Mouse (Mus musculus): ENCODE data around the gene Fbxl17. TPM values are rescaled to one million over a fixed set of nuclear protein-coding genes. Genes with fewer than 3 reads are reported as not detected.

Gene Fbxl17
- total and polyA plus RNA-seq, 2 experiments from 2014 or later = 11.4 to 26.3 TPM

DNA sequence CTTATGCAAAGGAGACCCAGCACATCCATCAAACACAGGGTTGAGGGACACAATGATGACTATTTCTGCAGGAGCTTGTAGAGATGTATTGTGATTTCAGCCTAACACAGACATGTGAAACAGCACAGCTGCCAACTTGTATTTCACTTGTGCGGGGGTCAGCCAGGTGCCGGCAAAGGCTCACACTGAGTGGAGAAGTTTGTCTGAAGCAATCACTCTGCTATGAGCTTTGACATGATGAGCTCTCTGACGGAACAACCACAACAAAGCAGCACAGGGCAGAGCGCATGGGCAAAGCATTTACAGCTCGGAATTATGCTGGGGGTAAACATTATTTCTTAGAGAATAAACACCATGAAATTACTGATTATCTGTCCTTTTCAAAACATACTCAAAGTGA lies 328.6 kb downstream of the Fbxl17 start:
- no peak for TF ChIP-seq EP300 (IDR thresholded peaks at IDR 0.05; ENCODE audit: low read depth)
- no peak for TF ChIP-seq CTCF (IDR thresholded peaks at IDR 0.05; ENCODE audit: low read depth)
- WGBS = 65% methylated on average over 5 of the region's 5 CpGs
- no peak for DNase-seq (ENCODE audit: low spot score)
- H3K9me3 ChIP-seq (replicated peaks; ENCODE audit: control insufficient read depth, low read length) = no peaks in the 10 kb centered on the region
- no peaks in the 10 kb centered on the region for H3K4me1 ChIP-seq (ENCODE audit: control insufficient read depth, insufficient read depth)
- no peak overlapping the region for H3K4me3 ChIP-seq (ENCODE audit: low read depth, low read length)
- no peaks in the 10 kb centered on the region for H3K36me3 ChIP-seq (replicated peaks; ENCODE audit: control insufficient read depth, insufficient read depth, low read length)
- H3K9ac ChIP-seq (replicated peaks; ENCODE audit: low read depth, low read length) = no peak overlapping the region
- no peaks in the 10 kb centered on the region for H3K27me3 ChIP-seq (ENCODE audit: control insufficient read depth, insufficient read depth, low read length)
- no peak overlapping the region for H3K4me2 ChIP-seq (ENCODE audit: low read depth, low read length)
- no peak overlapping the region for H3K27ac ChIP-seq (ENCODE audit: low read depth)
- no peak for ATAC-seq (ENCODE audit: insufficient read depth, low read depth)

DNA sequence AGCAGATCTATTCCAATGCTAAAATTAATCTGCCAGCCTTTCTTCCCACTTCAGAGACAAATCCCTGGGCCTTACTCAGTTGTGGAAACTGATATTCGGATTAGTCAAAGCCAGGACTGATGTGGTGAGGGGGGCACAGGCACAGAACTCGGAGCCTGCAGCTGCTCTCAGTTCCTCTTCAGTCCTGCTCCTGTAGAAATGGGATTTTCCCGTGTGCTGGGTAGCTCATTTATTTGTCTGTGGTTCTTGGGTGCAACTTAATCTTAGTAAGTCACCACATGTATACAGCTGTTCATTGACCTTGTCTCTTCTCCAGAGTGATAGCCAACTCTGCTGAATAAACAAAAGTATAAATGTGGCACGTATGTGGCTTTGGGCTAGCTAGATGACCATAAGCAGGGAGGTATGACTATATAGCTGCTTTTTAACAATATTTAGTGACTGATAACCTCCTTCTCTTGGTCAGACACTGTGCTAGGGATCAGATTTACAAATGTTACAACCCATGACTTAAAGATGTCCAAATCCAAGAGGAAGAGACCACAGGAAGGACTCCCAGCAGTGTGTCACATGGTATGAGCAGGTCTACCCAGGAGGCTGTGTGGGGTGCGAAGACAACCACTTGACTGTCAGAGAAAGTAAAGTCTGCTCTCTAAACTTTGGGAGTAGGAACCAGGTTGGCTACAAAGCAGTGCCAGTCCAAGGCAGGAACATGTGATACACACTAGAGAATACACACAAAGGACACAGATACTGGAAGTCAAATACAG lies 331.6 kb downstream of the Fbxl17 start:
- no peaks in the 10 kb centered on the region for H3K9me3 ChIP-seq (replicated peaks; ENCODE audit: control insufficient read depth, low read length)
- no peak overlapping the region for H3K27ac ChIP-seq (ENCODE audit: low read depth)

GRCm38 (mm10) chr17:63167248-63167647 lies 332.6 kb downstream of the Fbxl17 start:
- H3K27me3 ChIP-seq (ENCODE audit: control insufficient read depth, insufficient read depth, low read length) = no peaks in the 10 kb centered on the region
- no peak overlapping the region for H3K27ac ChIP-seq (ENCODE audit: low read depth)
- H3K4me2 ChIP-seq (ENCODE audit: low read depth, low read length) = no peak overlapping the region
- H3K4me1 ChIP-seq (ENCODE audit: control insufficient read depth, insufficient read depth) = no peaks in the 10 kb centered on the region
- H3K36me3 ChIP-seq (replicated peaks; ENCODE audit: control insufficient read depth, insufficient read depth, low read length) = no peaks in the 10 kb centered on the region
- TF ChIP-seq EP300 (IDR thresholded peaks at IDR 0.05; ENCODE audit: low read depth) (no peak), CTCF (IDR thresholded peaks at IDR 0.05; ENCODE audit: low read depth) (no peak)
- 76% methylated on average over 3 of the region's 3 CpGs for WGBS
- ATAC-seq (ENCODE audit: insufficient read depth, low read depth) (no peak), DNase-seq (ENCODE audit: low spot score) (no peak)
- H3K9ac ChIP-seq (replicated peaks; ENCODE audit: low read depth, low read length) = no peak overlapping the region
- H3K9me3 ChIP-seq (replicated peaks; ENCODE audit: control insufficient read depth, low read length) = no peaks in the 10 kb centered on the region
- H3K4me3 ChIP-seq (ENCODE audit: low read depth, low read length) = no peak overlapping the region

More for the DNA sequence above, 331.6 kb downstream of the Fbxl17 start:
- H3K4me1 ChIP-seq (ENCODE audit: control insufficient read depth, insufficient read depth) = no peaks in the 10 kb centered on the region
- no peak overlapping the region for H3K9ac ChIP-seq (replicated peaks; ENCODE audit: low read depth, low read length)
- no peaks in the 10 kb centered on the region for H3K27me3 ChIP-seq (ENCODE audit: control insufficient read depth, insufficient read depth, low read length)
- no peak overlapping the region for H3K4me3 ChIP-seq (ENCODE audit: low read depth, low read length)
- ATAC-seq (ENCODE audit: insufficient read depth, low read depth) = no peak
- no peak for TF ChIP-seq CTCF (IDR thresholded peaks at IDR 0.05; ENCODE audit: low read depth)
- 76% methylated on average over 5 of the region's 5 CpGs for WGBS
- no peaks in the 10 kb centered on the region for H3K36me3 ChIP-seq (replicated peaks; ENCODE audit: control insufficient read depth, insufficient read depth, low read length)
- DNase-seq (ENCODE audit: low spot score) = no peak
- no peak overlapping the region for H3K4me2 ChIP-seq (ENCODE audit: low read depth, low read length)

- 49% methylated on average over 3 of the region's 3 CpGs for WGBS
- H3K9me3 ChIP-seq (replicated peaks; ENCODE audit: control insufficient read depth, low read length) = no peaks in the 10 kb centered on the region
- TF ChIP-seq EP300 (IDR thresholded peaks at IDR 0.05; ENCODE audit: low read depth) (no peak), CTCF (IDR thresholded peaks at IDR 0.05; ENCODE audit: low read depth) (no peak)
- H3K36me3 ChIP-seq (replicated peaks; ENCODE audit: control insufficient read depth, insufficient read depth, low read length) = no peaks in the 10 kb centered on the region
- no peak overlapping the region for H3K4me2 ChIP-seq (ENCODE audit: low read depth, low read length)
- ATAC-seq (ENCODE audit: insufficient read depth, low read depth) (no peak), DNase-seq (ENCODE audit: low spot score) (no peak)
- H3K9ac ChIP-seq (replicated peaks; ENCODE audit: low read depth, low read length) = no peak overlapping the region
- no peak overlapping the region for H3K4me3 ChIP-seq (ENCODE audit: low read depth, low read length)
- H3K27ac ChIP-seq (ENCODE audit: low read depth) = no peak overlapping the region
- H3K4me1 ChIP-seq (ENCODE audit: control insufficient read depth, insufficient read depth) = no peaks in the 10 kb centered on the region
- H3K27me3 ChIP-seq (ENCODE audit: control insufficient read depth, insufficient read depth, low read length) = no peaks in the 10 kb centered on the region
Observed at GRCm38 (mm10) chr17:63166692-63167091, 333.1 kb downstream of the Fbxl17 start.

- Histone ChIP-seq H3K27me3 (ENCODE audit: control insufficient read depth, insufficient read depth, low read length) (no peaks in the 10 kb centered on the region), H3K27ac (ENCODE audit: low read depth) (no peak overlapping the region), H3K9me3 (replicated peaks; ENCODE audit: control insufficient read depth, low read length) (no peaks in the 10 kb centered on the region), H3K4me2 (ENCODE audit: low read depth, low read length) (no peak overlapping the region), H3K4me3 (ENCODE audit: low read depth, low read length) (no peak overlapping the region), H3K4me1 (ENCODE audit: control insufficient read depth, insufficient read depth) (no peaks in the 10 kb centered on the region), H3K9ac (replicated peaks; ENCODE audit: low read depth, low read length) (no peak overlapping the region), H3K36me3 (replicated peaks; ENCODE audit: control insufficient read depth, insufficient read depth, low read length) (no peaks in the 10 kb centered on the region)
- TF ChIP-seq CTCF (IDR thresholded peaks at IDR 0.05; ENCODE audit: low read depth) (no peak), EP300 (IDR thresholded peaks at IDR 0.05; ENCODE audit: low read depth) (no peak)
- ATAC-seq (ENCODE audit: insufficient read depth, low read depth) (no peak), DNase-seq (ENCODE audit: low spot score) (no peak)
- WGBS = 93% methylated on average over 13 of the region's 13 CpGs
Observed at GRCm38 (mm10) chr17:63165847-63166246, 334.0 kb downstream of the Fbxl17 start.

GRCm38 (mm10) chr17:63164289-63164688 lies 335.5 kb downstream of the Fbxl17 start:
- no peak overlapping the region for H3K9ac ChIP-seq (replicated peaks; ENCODE audit: low read depth, low read length)
- H3K9me3 ChIP-seq (replicated peaks; ENCODE audit: control insufficient read depth, low read length) = no peaks in the 10 kb centered on the region
- TF ChIP-seq EP300 (IDR thresholded peaks at IDR 0.05; ENCODE audit: low read depth) (no peak), CTCF (IDR thresholded peaks at IDR 0.05; ENCODE audit: low read depth) (no peak)
- H3K27ac ChIP-seq (ENCODE audit: low read depth) = no peak overlapping the region
- 0 out of 2 replicates have a peak, but pooled peaks cover under 1% of the 10 kb centered on the region for H3K4me1 ChIP-seq (ENCODE audit: control insufficient read depth, insufficient read depth)
- no peak overlapping the region for H3K4me3 ChIP-seq (ENCODE audit: low read depth, low read length)
- H3K27me3 ChIP-seq (ENCODE audit: control insufficient read depth, insufficient read depth, low read length) = no peaks in the 10 kb centered on the region
- DNase-seq (ENCODE audit: low spot score) (no peak), ATAC-seq (ENCODE audit: insufficient read depth, low read depth) (no peak)
- no peaks in the 10 kb centered on the region for H3K36me3 ChIP-seq (replicated peaks; ENCODE audit: control insufficient read depth, insufficient read depth, low read length)
- H3K4me2 ChIP-seq (ENCODE audit: low read depth, low read length) = no peak overlapping the region
- WGBS = 62% methylated on average over 1 of the region's 1 CpGs
